Mouse (Mus musculus): Measurements from ENCODE around the gene Tmem210. TPM values are rescaled to one million over a fixed set of nuclear protein-coding genes. Genes with fewer than 3 reads are reported as not detected.

Gene Tmem210
- polyA plus RNA-seq (2015; fragmentation: Nextera tagmentation; extraction: Ambion mirVana) = not detected in 2 replicates

- Histone ChIP-seq H3K36me3 (ENCODE audit: control insufficient read depth, insufficient read depth, low read length) (peaks cover 14% of the 10 kb centered on the region), H3K27ac (ENCODE audit: low read length) (peak within 1 kb of the TSS; percentile 97), H3K4me1 (ENCODE audit: control insufficient read depth, insufficient read depth, low read length) (peaks cover 52% of the 10 kb centered on the region), H3K9me3 (replicated peaks; ENCODE audit: control insufficient read depth, low read length) (no peaks in the 10 kb centered on the region), H3K9ac (ENCODE audit: low read length) (peak within 1 kb of the TSS; percentile 42; the same call in 1 of the 2 replicates), H3K4me3 (replicated peaks; ENCODE audit: low read length) (no peak within 1 kb of the TSS), H3K27me3 (ENCODE audit: control insufficient read depth, insufficient read depth, low read length) (peaks cover 42% of the 10 kb centered on the region), H3K4me2 (ENCODE audit: low read depth, low read length) (peak within 1 kb of the TSS; percentile 32; the same call in 1 of the 2 replicates)
- WGBS = 83% methylated on average over 6 of the region's 6 CpGs
- no peak for ATAC-seq (ENCODE audit: insufficient read depth, low FRiP score)
Measured at GRCm38 (mm10) chr2:25287927-25288649, at the start of gene Tmem210. Tmem210 (plus strand) TSS chr2:25288145.

GRCm38 (mm10) chr2:25239766-25240165 lies 48.2 kb upstream of the Tmem210 start:
- Histone ChIP-seq H3K4me1 (ENCODE audit: control insufficient read depth, insufficient read depth, low read length) (peaks cover 27% of the 10 kb centered on the region), H3K9ac (ENCODE audit: low read length) (peak overlapping the region; percentile 12; the same call in 1 of the 2 replicates), H3K27ac (ENCODE audit: low read length) (peak overlapping the region; percentile 82; the same call in 1 of the 2 replicates), H3K36me3 (ENCODE audit: control insufficient read depth, insufficient read depth, low read length) (no peaks in the 10 kb centered on the region), H3K27me3 (ENCODE audit: control insufficient read depth, insufficient read depth, low read length) (peaks cover 15% of the 10 kb centered on the region), H3K9me3 (replicated peaks; ENCODE audit: control insufficient read depth, low read length) (no peaks in the 10 kb centered on the region), H3K4me3 (replicated peaks; ENCODE audit: low read length) (peak overlapping the region; percentile 12), H3K4me2 (ENCODE audit: low read depth, low read length) (no peak overlapping the region)
- WGBS = 78% methylated on average over 3 of the region's 3 CpGs
- no peak for ATAC-seq (ENCODE audit: insufficient read depth, low FRiP score)

GRCm38 (mm10) chr2:25240310-25240709 lies 47.6 kb upstream of the Tmem210 start:
- Histone ChIP-seq H3K9me3 (replicated peaks; ENCODE audit: control insufficient read depth, low read length) (no peaks in the 10 kb centered on the region), H3K4me3 (replicated peaks; ENCODE audit: low read length) (peak overlapping the region; percentile 57), H3K4me1 (ENCODE audit: control insufficient read depth, insufficient read depth, low read length) (peaks cover 27% of the 10 kb centered on the region), H3K4me2 (ENCODE audit: low read depth, low read length) (peak overlapping the region; percentile 96), H3K27ac (ENCODE audit: low read length) (peak overlapping the region; percentile 50), H3K9ac (ENCODE audit: low read length) (peak overlapping the region; percentile 70), H3K36me3 (ENCODE audit: control insufficient read depth, insufficient read depth, low read length) (0 out of 2 replicates have a peak, but pooled peaks cover under 1% of the 10 kb centered on the region), H3K27me3 (ENCODE audit: control insufficient read depth, insufficient read depth, low read length) (peaks cover 15% of the 10 kb centered on the region)
- 46% methylated on average over 8 of the region's 8 CpGs for WGBS
- no peak for ATAC-seq (ENCODE audit: insufficient read depth, low FRiP score)

GRCm38 (mm10) chr2:25240723-25241437 lies 47.1 kb upstream of the Tmem210 start:
- Histone ChIP-seq H3K27me3 (ENCODE audit: control insufficient read depth, insufficient read depth, low read length) (peaks cover 15% of the 10 kb centered on the region), H3K27ac (ENCODE audit: low read length) (peak overlapping the region; percentile 50), H3K4me3 (replicated peaks; ENCODE audit: low read length) (peak overlapping the region; percentile 57), H3K9ac (ENCODE audit: low read length) (peak overlapping the region; percentile 70), H3K4me1 (ENCODE audit: control insufficient read depth, insufficient read depth, low read length) (peaks cover 29% of the 10 kb centered on the region), H3K36me3 (ENCODE audit: control insufficient read depth, insufficient read depth, low read length) (0 out of 2 replicates have a peak, but pooled peaks cover 4% of the 10 kb centered on the region), H3K9me3 (replicated peaks; ENCODE audit: control insufficient read depth, low read length) (no peaks in the 10 kb centered on the region), H3K4me2 (ENCODE audit: low read depth, low read length) (peak overlapping the region; percentile 96)
- 1% methylated on average over 29 of the region's 29 CpGs for WGBS
- peak; percentile 87 for ATAC-seq (ENCODE audit: insufficient read depth, low FRiP score)

- H3K4me2 ChIP-seq (ENCODE audit: low read depth, low read length) = peak overlapping the region; percentile 96
- peaks cover 15% of the 10 kb centered on the region for H3K27me3 ChIP-seq (ENCODE audit: control insufficient read depth, insufficient read depth, low read length)
- 0 out of 2 replicates have a peak, but pooled peaks cover 5% of the 10 kb centered on the region for H3K36me3 ChIP-seq (ENCODE audit: control insufficient read depth, insufficient read depth, low read length)
- H3K9ac ChIP-seq (ENCODE audit: low read length) = peak overlapping the region; percentile 80
- H3K27ac ChIP-seq (ENCODE audit: low read length) = peak overlapping the region; percentile 70
- H3K4me3 ChIP-seq (replicated peaks; ENCODE audit: low read length) = peak overlapping the region; percentile 57
- peaks cover 33% of the 10 kb centered on the region for H3K4me1 ChIP-seq (ENCODE audit: control insufficient read depth, insufficient read depth, low read length)
- no peaks in the 10 kb centered on the region for H3K9me3 ChIP-seq (replicated peaks; ENCODE audit: control insufficient read depth, low read length)
- peak; percentile 41 for ATAC-seq (ENCODE audit: insufficient read depth, low FRiP score)
- 11% methylated on average over 6 of the region's 6 CpGs for WGBS
Measured at GRCm38 (mm10) chr2:25241438-25241775, 46.5 kb upstream of the Tmem210 start.

- Histone ChIP-seq H3K27ac (ENCODE audit: low read length) (peak within 1 kb of the TSS; percentile 70), H3K27me3 (ENCODE audit: control insufficient read depth, insufficient read depth, low read length) (peaks cover 15% of the 10 kb centered on the region), H3K4me3 (replicated peaks; ENCODE audit: low read length) (peak within 1 kb of the TSS; percentile 57), H3K4me2 (ENCODE audit: low read depth, low read length) (peak within 1 kb of the TSS; percentile 96), H3K9ac (ENCODE audit: low read length) (peak within 1 kb of the TSS; percentile 80), H3K4me1 (ENCODE audit: control insufficient read depth, insufficient read depth, low read length) (peaks cover 33% of the 10 kb centered on the region), H3K9me3 (replicated peaks; ENCODE audit: control insufficient read depth, low read length) (no peaks in the 10 kb centered on the region), H3K36me3 (ENCODE audit: control insufficient read depth, insufficient read depth, low read length) (0 out of 2 replicates have a peak, but pooled peaks cover 5% of the 10 kb centered on the region)
- no peak for ATAC-seq (ENCODE audit: insufficient read depth, low FRiP score)
- under 1% methylated on average over 42 of the region's 59 CpGs for WGBS
Measured at GRCm38 (mm10) chr2:25242101-25242506, 45.8 kb upstream of the Tmem210 start, which contains the start of the genes Rnf208 and Cysrt1. Rnf208 (plus strand) TSS chr2:25242255. Cysrt1 (minus strand) TSS chr2:25242452.

- peaks cover 5% of the 10 kb centered on the region; the same call in 1 of the 2 replicates for H3K36me3 ChIP-seq (ENCODE audit: control insufficient read depth, insufficient read depth, low read length)
- no peak overlapping the region for H3K27ac ChIP-seq (ENCODE audit: low read length)
- peaks cover 15% of the 10 kb centered on the region for H3K27me3 ChIP-seq (ENCODE audit: control insufficient read depth, insufficient read depth, low read length)
- no peak overlapping the region for H3K4me3 ChIP-seq (replicated peaks; ENCODE audit: low read length)
- no peak overlapping the region; the same call in 1 of the 2 replicates for H3K4me2 ChIP-seq (ENCODE audit: low read depth, low read length)
- H3K4me1 ChIP-seq (ENCODE audit: control insufficient read depth, insufficient read depth, low read length) = peaks cover 33% of the 10 kb centered on the region
- ATAC-seq (ENCODE audit: insufficient read depth, low FRiP score) = no peak
- no peak overlapping the region; the same call in 1 of the 2 replicates for H3K9ac ChIP-seq (ENCODE audit: low read length)
- no peaks in the 10 kb centered on the region for H3K9me3 ChIP-seq (replicated peaks; ENCODE audit: control insufficient read depth, low read length)
- WGBS = 71% methylated on average over 8 of the region's 8 CpGs
Measured at GRCm38 (mm10) chr2:25243342-25243741, 44.6 kb upstream of the Tmem210 start.

GRCm38 (mm10) chr2:25244144-25244543 lies 43.8 kb upstream of the Tmem210 start:
- H3K9ac ChIP-seq (ENCODE audit: low read length) = no peak overlapping the region
- no peak for ATAC-seq (ENCODE audit: insufficient read depth, low FRiP score)
- H3K36me3 ChIP-seq (ENCODE audit: control insufficient read depth, insufficient read depth, low read length) = peaks cover 11% of the 10 kb centered on the region; the same call in 1 of the 2 replicates
- H3K27me3 ChIP-seq (ENCODE audit: control insufficient read depth, insufficient read depth, low read length) = peaks cover 15% of the 10 kb centered on the region
- WGBS = 84% methylated on average over 4 of the region's 4 CpGs
- H3K9me3 ChIP-seq (replicated peaks; ENCODE audit: control insufficient read depth, low read length) = no peaks in the 10 kb centered on the region
- no peak overlapping the region for H3K4me2 ChIP-seq (ENCODE audit: low read depth, low read length)
- no peak overlapping the region for H3K27ac ChIP-seq (ENCODE audit: low read length)
- H3K4me3 ChIP-seq (replicated peaks; ENCODE audit: low read length) = no peak overlapping the region
- peaks cover 30% of the 10 kb centered on the region for H3K4me1 ChIP-seq (ENCODE audit: control insufficient read depth, insufficient read depth, low read length)
